Mouse (Mus musculus) brain, embryonic 18.5 days (tissue): ENCODE measurements around the gene Braf.
A peak's percentile ranks its signal among the peaks of the same experiment; 100 is the strongest.
"Not testable (repeated sequence)": the region's sequence is repeated elsewhere in the genome, so short reads cannot be mapped to it uniquely, and the experiment has no call there.

Experiments used
- DNase-seq: peaks from one replicate; pipeline ENCODE4 v3.0.0-alpha.2; 2012; ENCODE audit warnings: low read depth, low spot score

Braf gene

DNA sequence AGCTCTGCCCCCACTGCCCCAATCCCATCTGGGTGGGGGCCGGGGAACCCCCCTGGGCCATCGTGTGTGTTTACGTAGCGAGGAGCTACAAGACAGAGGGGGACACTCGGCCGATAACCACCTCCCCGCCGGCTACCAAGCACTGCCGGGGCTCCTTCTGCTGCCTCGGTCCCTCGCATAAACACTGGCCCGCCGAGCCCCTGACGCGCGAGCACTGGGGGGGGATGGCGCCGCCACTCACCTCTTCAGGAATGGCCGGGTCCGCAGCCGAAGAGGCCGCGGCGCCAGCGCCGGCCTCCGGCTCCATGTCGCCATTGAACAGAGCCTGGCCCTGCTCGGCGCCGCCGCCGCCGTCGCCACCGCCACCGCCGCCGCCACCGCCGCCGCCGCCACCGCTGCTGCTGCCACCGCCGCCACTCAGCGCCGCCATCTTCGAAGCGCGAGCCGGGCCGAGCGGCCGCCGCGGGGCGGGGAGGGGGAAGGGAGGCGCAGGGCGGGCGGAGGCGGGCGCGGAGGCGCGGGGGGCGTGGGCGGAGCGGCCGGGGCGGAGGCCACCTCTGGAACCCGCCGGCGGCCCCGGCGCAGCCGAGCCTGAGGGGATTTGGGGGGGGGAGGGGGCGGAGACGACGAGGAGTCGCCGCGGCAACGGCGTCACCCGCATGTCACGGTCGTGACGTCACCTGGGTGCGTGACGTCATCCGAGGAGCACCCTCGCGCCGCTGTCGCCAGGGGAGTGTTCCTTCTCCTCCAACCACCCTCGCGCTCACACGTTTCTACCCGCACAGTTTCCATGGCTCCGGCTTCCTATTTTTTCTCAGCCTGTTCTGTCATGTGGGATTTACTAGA is at the start of gene Braf:
Braf (minus strand) TSS at position 598 of the 846 bp plus-strand sequence.
- DNase-seq = peak; percentile 77

DNA sequence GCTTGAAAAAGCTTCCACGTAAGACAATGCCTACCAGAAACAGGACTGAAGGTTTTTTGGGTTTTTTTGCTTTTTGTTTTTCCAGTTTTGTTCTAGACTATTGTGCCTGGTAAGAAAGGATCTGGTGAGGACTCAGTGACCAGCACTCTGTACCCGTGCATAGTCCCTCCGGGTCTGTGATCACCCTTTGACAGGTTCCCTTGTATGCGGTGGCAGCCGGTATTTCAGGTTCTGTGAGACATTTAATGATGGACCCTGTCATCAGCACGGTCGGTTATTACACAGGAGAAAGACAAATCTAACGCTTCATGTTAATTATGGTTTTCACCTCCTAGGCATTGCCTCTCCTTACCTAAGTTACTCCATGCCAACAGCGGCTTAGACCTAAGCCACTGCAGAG is 49.8 kb upstream of the Braf start:
- DNase-seq = no peak

DNA sequence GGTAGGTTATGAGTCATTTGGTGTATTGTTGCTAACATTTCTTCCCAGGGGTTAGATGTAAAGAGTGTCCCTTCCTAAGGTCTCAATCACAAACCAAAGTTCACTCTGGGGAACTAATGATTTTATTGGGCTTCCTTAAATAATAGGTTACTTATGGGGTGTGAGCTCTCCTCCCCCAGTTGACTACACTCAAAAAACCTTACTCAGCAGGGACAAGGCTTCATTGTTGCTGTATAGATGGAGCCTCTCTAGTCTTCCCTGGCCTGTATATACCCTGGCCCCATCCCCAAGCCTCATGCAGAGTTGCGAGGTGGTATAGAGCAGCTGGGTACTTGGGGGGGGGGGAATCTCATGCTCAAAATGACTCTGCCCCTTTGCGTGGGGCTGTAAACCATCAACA is 32.0 kb upstream of the Braf start:
- no peak for DNase-seq

DNA sequence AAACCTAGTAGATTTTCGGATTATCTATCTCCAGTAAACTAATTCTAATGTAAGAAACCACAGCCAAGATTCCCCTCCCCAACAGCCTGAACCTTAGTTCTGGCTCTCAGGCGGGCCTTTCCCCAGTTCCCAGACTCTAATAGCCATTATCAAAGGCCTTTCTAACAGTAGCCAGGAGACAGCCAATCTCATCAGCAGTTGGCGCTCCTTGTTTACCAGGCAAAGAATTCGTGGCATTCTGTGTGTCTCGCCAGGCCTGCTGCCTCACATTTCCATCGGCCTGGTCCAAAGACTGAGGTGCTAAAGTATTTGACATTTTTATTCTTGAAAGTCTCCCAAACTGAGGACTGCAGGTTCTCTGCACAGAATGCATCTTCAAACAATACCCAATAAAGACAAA is 24.6 kb upstream of the Braf start:
- no peak for DNase-seq

DNA sequence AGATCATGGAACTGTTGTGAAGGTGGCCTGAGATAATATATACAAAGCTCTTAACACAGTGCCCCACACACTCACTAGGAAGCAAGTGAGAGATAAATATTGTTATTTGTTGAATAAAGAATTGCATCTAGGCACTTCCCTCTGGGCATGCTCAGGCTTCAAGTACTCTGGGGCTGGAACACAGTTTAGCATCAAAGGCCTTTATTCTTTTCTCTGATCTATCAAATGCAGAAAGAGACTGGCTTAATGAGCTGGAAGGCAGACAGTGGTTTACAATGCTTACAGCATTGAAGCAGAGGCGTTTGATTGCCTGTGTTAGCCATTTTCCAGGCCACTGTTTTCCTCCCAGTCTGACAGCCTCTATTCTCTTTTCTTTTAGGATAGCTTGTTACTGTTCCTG is 21.8 kb upstream of the Braf start:
- no peak for DNase-seq

DNA sequence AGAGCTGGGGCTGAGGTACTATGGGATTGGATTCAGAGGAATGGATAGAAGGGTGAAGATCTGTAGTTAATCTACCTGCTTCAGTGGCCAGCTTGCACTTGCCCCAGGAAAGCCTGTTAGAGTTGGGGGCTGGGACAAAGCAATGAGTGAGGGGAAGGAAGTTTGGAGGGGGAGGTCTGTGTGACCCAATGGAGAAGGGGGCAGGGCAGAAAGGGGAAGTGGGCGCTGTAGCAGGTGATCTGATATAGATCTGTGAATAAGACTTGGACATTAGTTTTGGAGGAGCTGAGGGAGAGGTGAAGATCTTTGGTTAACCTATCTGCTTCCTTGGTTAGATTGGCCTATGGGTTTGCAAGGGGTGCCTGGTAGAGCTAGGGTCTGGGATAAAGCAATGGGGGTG is 20.2 kb upstream of the Braf start:
- no peak for DNase-seq

DNA sequence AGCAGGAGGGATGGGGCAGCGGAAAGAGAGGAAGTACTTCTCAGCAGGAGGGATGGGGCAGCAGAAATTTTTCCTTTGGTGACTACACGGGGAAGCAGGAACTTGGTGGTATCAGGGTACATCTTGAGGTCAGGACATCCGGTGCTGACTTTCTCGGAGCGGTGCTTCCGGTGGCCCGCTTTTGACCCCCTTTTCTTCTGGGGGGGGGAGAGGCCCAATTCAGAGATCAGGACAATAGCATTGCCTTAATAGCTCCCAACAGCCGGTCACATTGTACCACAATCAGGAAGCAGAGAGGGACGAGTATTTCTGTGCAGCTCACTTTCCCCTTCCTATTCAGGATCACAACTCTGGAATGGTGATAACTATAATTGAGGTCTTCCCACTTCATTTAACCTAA is 14.4 kb upstream of the Braf start:
- DNase-seq = not testable (repeated sequence)

DNA sequence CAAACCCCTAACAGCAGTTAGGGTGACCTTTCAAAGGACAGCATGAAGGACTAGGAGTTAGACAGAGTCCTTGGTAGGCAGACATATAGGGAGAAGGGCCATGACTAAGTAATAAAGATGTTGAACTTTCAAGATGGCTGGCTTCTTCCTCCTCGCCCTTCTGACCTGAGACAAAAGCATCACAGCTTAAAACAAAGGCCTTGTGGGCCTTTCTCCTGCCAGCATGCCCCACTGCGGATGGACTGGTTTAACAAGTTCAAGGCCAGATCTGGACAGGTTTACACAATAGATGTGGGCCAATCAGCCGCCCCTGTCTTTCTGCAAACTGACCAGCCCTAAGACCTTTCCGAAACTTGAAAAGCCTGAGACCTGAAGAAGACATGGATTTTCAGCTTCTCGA is 2.8 kb upstream of the Braf start:
- no peak for DNase-seq

DNA sequence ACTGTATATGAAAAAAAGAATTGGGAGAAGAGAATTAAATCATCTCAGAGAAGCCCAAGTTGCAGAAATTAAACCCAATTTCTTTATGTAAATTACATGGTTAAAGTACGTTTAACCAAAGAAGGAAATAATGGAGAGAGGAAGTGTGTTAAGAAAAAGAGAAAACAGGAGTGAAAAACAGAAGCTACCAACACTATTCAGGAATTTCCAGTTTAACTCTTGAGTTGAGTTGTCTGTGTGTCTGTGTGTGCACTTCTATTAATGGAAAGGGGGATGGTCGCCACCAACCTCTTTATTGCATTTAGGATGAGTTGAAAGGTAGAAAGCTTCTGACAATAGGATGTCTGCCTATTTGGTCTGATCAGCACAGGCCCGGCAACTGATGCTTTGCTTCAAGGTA is 886 bp upstream of the Braf start:
- no peak for DNase-seq

DNA sequence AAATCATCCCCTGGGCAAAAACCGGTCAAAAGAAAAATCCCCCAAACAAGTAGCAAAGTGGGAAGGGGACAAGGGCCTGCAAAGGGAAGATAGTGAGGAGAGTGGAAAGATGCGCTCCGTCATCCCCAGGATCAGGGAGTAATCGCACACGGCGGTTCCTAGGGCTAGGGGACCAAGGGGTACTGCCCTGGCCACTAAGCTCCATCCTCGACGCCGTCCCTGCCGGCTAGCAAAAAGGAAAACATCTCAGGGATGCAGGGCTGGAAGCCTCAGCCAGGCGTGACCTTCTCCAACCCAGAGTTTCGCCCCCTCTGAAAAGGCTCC is 759 bp downstream of the Braf start:
- no peak for DNase-seq

DNA sequence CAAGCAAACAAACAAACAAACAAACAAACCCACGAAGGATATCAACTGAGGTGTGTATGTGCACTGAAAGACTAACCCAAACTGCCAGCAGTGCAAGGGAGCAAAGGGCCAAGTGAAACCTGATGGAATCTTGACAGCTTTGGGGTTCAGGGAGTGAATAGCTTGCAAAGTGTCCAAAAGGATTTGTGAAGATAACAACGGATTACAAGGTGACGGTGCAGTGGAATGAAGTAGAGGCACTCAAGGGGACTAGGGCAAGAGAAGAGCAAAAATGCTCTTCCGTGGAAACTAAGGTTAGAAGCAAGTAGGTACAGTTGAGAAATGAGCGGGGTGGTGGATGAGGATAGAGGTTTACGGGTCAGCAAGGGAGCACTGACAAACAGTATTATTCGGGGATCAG is 1.2 kb downstream of the Braf start:
- DNase-seq = no peak

DNA sequence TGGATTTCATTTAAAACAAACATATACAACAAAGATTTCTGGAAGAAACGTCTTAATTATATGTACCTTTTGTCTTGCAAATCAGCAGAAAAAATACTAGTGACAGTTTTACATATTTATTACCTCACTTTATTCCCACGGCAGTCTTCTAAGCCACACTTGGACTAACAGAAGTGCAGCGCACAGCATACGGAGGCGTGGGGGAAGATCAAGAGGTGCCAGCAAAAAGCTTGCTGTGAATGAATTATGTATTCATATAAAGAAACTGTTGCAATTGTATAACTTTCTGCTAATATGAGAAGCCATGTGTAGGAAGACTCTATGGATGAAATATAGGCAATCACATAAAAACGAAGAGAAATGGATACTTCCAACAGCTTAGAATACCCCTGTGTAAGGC is 6.7 kb downstream of the Braf start:
- DNase-seq = no peak

DNA sequence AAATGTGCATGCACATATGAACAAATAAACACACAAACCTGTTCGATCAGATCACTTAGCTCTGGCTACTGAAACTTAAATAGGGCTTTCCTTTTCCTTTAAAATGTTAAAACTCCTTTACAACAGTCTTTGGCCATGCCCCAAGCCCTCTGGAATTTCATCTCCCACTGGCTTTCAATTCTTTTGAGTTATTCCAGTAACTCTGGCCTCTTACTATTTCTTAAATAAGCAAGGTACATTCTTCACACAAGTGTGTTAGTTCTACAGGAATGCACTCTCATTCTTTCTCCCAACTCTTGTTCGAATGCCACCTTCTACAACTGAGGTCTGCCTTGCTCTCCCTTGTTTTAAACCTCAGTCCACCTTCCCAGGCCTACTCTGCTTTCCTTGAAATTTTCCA is 8.2 kb downstream of the Braf start:
- no peak for DNase-seq

DNA sequence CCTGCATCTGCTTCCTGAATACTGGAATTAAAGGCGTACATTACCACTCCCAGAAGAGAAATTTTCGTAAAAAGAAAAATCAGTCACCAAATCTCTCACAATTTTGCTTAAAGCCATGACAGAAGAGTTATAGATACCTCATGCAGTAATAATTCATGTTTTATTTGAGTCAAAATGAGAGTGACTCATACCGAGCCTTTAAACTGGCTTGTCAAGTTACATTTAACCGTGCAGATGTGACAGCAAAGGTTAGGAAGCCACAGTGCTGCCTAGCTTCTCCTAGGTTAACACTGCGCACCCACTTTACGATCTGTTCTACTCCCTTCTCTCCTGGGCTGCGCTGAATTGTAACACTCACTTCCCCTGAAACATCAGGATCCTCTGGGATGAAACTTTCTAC is 10.9 kb downstream of the Braf start:
- DNase-seq = no peak

DNA sequence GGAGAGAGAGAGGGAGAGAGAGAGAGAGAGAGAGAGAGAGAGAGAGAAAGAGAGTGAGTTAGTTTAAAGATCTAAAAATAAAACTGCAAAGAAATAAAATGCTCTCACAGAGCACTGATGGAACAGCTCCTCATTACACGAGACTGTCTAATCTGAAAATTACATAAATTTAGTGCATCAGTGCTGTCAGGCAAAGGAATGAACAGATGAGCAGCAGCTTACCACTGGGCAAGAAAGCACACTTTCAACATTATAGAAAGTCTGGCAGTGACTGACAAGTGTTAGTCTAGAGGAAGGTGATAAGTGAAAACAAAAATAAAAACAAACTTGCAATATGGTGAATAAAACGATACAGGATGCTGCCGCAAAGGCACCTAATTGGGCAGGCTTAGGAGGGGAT is 11.9 kb downstream of the Braf start:
- no peak for DNase-seq

DNA sequence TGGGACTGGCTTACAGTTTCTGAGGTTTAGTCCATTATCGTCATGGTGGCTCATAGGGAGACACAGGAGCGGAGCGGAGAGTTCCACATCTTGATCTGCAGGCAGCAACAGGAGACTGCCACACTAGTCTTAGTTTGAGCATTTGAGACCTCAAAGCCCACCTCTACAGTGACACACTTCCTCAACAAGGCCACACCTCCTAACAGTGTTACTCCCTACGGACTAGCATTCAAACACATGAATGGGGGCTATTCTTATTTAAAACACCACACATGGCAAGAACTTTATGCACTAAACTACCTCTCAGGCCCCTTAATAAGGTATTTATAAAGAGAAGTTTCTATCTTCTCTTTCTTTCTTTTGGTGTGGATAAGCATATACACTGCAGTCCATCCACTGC is 19.6 kb downstream of the Braf start:
- DNase-seq = no peak

DNA sequence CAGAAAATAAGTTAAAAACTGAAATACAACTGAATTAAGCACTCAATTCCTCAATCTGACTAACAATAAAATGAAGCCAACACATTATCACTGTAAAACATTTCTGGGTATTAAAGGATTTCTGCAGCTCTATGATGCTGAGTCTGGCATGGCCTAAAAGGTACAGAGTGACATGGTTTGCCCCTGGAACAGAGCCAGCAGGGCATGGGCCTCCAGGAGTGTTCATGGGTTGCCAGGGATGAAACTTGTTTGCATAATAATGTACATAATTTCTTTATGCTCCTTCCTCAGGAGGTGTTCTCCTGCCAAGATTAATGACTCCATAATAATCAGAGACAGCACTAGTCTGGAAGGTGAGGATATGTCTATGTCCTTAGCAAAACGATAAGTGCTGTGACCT is 32.1 kb downstream of the Braf start:
- no peak for DNase-seq

DNA sequence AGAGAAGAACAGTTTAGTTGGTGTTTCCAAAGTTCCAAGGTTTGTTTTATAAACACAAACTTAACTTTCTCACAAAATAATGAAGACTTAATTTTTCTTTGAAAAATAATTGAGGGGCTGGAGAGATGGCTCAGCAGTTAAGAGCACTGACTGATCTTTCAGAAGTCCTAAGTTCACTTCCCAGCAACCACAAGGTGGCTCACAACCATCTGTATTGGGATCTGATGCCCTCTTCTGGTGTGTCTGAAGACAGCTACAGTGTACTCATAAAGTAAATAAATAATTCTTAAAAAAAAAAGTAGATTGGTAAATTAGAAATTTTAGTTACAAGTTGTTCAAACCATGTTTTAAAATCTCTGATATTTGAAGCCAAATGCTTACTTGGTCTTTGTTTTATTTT is 38.4 kb downstream of the Braf start:
- DNase-seq = not testable (repeated sequence)

DNA sequence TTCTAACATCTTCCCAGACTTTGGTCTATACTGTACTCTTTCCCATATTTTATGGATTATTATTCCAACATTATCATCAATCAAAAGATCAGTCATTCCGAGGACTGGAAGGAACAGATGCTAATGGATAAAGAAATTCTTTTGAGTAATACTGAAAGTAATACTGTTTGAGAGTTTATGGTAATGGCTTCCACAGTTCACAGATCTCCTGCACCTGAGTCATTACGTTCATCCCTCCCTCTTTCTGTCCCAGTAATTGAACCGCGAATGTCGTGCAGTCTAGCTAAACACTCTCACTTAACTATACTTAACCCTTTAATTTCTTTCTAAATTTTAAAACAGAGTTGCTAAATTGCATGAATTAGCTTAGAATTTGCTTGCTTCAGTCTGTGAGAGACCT is 43.5 kb downstream of the Braf start:
- DNase-seq = no peak

DNA sequence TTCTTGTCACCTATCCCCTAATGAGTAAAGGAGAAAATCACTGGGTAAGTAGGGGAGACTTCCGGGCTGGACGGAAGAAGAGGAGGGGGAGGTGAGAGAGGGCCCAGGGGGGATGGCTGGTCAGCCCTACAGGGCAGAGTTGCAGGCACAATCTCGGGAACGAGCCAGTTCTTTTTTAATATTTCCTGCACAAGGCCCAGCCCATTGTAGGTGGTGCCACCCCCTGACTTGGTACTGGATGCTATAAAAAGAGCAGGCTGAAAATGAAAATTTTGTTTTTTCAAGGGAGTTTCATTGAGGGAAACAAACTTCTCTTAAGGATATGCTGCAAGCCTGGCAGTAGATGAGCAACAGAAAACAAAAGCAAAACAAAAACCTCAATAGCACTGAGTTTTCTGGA is 44.7 kb downstream of the Braf start:
- no peak for DNase-seq

DNA sequence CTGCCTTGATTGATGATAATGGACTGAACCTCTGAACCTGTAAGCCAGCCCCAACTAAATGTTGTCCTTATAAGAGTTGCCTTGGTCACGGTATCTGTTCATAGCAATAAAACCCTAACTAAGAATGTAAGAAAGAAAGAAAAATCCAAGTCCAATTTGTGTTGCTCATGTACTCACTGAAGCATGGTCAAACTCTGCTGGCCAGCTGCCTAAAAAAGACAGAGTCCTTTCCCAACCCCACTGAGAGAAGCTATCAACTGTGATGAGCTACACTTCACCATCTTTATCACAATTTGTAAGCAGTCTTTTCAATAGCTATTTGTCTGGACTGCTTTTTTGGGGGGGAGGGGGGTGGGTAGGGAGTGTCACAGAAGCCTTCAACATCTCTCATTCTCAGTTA is 47.0 kb downstream of the Braf start:
- no peak for DNase-seq

DNA sequence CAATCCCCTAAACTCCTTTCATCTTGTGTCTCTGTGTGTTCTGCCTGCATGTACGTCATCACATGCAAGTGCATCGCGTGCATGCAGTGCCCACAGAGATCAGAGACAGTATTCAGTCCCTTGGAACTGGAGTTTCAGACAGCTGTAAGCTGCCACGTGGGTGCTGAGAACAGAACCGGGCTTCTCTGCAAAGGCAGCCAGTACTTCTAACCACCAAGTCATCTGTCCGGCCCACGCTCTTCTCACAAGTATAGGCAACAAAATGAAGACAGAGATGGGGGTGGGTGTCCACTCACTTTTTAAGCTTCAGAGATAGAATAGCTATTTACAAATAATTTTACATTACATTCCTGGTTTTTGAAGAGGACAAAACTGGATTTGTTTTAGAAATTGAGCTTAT is 50.2 kb downstream of the Braf start:
- no peak for DNase-seq

DNA sequence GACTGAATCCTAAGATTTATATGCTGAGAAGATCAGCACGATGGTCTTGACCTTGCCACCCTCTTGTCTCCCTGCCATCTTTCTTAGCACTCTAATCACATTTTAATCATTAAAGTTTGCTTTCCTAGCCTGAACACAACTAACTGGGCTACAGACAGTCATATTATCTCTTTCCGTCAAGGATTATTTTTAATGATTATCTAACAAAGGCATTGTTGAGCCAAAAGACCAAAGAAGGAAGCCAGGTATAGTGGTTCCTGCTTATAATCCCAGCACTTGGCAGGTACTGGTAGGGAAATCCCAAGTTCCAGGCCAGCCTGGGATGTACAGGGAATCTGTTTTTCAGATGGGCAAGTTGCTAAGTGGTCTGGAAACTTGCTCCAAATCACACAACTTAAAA is 114.0 kb downstream of the Braf start:
- no peak for DNase-seq

DNA sequence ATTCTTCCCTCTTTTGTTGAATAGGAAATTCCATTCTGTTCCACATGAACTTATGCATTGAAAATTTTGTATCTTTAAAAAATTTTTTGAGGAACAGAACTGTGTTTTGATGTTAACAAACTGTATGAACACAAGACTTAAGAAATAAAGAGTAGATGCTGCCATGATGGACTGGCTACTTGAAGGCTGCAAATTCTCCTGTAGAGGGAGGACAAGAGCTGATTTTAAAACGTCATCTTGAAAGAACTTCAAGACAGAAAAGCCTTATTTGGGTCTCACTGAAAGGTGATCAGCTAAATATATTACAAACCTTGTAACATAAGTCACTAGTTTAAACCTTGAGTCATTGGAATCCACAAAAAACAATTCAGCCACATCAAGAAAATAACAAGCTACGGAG is 115.1 kb downstream of the Braf start:
- DNase-seq = no peak
